Mouse (Mus musculus): Measurements from ENCODE around the gene Mcm9.

Gene Mcm9

GRCm38 (mm10) chr10:53580137-53580536 lies 50.1 kb downstream of the Mcm9 start:
- no peak for DNase-seq (ENCODE audit: low spot score)

- DNase-seq (ENCODE audit: low spot score): no peak
Measured at GRCm38 (mm10) chr10:53568531-53568930, 61.7 kb downstream of the Mcm9 start.

GRCm38 (mm10) chr10:53565538-53565937 lies 64.7 kb downstream of the Mcm9 start:
- DNase-seq (ENCODE audit: low spot score): no peak

- no peak for DNase-seq (ENCODE audit: low spot score)
Measured at GRCm38 (mm10) chr10:53562001-53562400, 68.2 kb downstream of the Mcm9 start.

- DNase-seq (ENCODE audit: low spot score): no peak
Measured at GRCm38 (mm10) chr10:53537596-53537995, 92.6 kb downstream of the Mcm9 start.

- no peak for DNase-seq (ENCODE audit: low spot score)
Measured at GRCm38 (mm10) chr10:53532297-53532696, 97.9 kb downstream of the Mcm9 start.

GRCm38 (mm10) chr10:53527838-53528773 lies 102.1 kb downstream of the Mcm9 start:
- DNase-seq (ENCODE audit: low spot score): peak; percentile 65

GRCm38 (mm10) chr10:53527344-53527743 lies 102.9 kb downstream of the Mcm9 start:
- DNase-seq (ENCODE audit: low spot score): no peak

- DNase-seq (ENCODE audit: low spot score): no peak
Measured at GRCm38 (mm10) chr10:53526350-53526749, 103.9 kb downstream of the Mcm9 start.

- no peak for DNase-seq (ENCODE audit: low spot score)
Measured at GRCm38 (mm10) chr10:53525265-53525976, 104.8 kb downstream of the Mcm9 start.

- DNase-seq (ENCODE audit: low spot score): no peak
Measured at GRCm38 (mm10) chr10:53519068-53519954, 110.9 kb downstream of the Mcm9 start.

- DNase-seq (ENCODE audit: low spot score): no peak
Measured at GRCm38 (mm10) chr10:53518599-53518913, 111.7 kb downstream of the Mcm9 start.

GRCm38 (mm10) chr10:53517770-53518598 lies 112.3 kb downstream of the Mcm9 start:
- DNase-seq (ENCODE audit: low spot score): no peak

- DNase-seq (ENCODE audit: low spot score): no peak
Measured at GRCm38 (mm10) chr10:53512491-53512890, 117.7 kb downstream of the Mcm9 start.

GRCm38 (mm10) chr10:53509158-53509773 lies 121.0 kb downstream of the Mcm9 start:
- peak; percentile 50 for DNase-seq (ENCODE audit: low spot score)

GRCm38 (mm10) chr10:53508676-53509075 lies 121.6 kb downstream of the Mcm9 start:
- no peak for DNase-seq (ENCODE audit: low spot score)

GRCm38 (mm10) chr10:53505526-53505925 lies 124.7 kb downstream of the Mcm9 start:
- no peak for DNase-seq (ENCODE audit: low spot score)

GRCm38 (mm10) chr10:53505069-53505468 lies 125.2 kb downstream of the Mcm9 start:
- no peak for DNase-seq (ENCODE audit: low spot score)

GRCm38 (mm10) chr10:53502875-53503816 lies 127.1 kb downstream of the Mcm9 start:
- DNase-seq (ENCODE audit: low spot score): peak; percentile 43

GRCm38 (mm10) chr10:53502471-53502870 lies 127.8 kb downstream of the Mcm9 start:
- no peak for DNase-seq (ENCODE audit: low spot score)
